Mouse (Mus musculus) liver, embryonic 14.5 days (tissue): ENCODE results near the gene Lrrc8d.

ENCODE experiments used
- CTCF ChIP-seq: IDR thresholded peaks from 2 replicates; pipeline ENCODE4 v1.5.1; 2016; ENCODE audit warnings: antibody characterized with exemption, low read depth, control low read depth
- EP300 ChIP-seq: IDR thresholded peaks from 2 replicates; pipeline ENCODE4 v1.6.1; 2016; ENCODE audit warnings: antibody characterized with exemption, low read depth

GRCm38 (mm10) chr5:105758866-105759265 lies 59.1 kb downstream of the Lrrc8d start:
- TF ChIP-seq EP300: no peak
- TF ChIP-seq CTCF: no peak
